Mouse (Mus musculus): ENCODE results near the gene 2210011C24Rik. TPM values are rescaled to one million over a fixed set of nuclear protein-coding genes. Genes with fewer than 3 reads are reported as not detected.
A peak's percentile ranks its signal among the peaks of the same experiment; 100 is the strongest.

Gene 2210011C24Rik
- polyA plus RNA-seq, 1 experiment from 2014 or later: 51.0 TPM

GRCm38 (mm10) chr8:83999057-83999705 is 12.8 kb downstream of the 2210011C24Rik start:
- Histone ChIP-seq H3K9ac (replicated peaks; ENCODE audit: low read depth) (no peak overlapping the region), H3K36me3 (ENCODE audit: insufficient read depth, low read length) (0 out of 2 replicates have a peak, but pooled peaks cover 6% of the 10 kb centered on the region), H3K27ac (ENCODE audit: low read length) (peak overlapping the region; percentile 93; the same call in 1 of the 2 replicates), H3K9me3 (ENCODE audit: low read length) (no peaks in the 10 kb centered on the region), H3K27me3 (replicated peaks; ENCODE audit: insufficient read depth, low read length) (no peaks in the 10 kb centered on the region), H3K4me3 (ENCODE audit: low read depth, low read length) (peak overlapping the region; percentile 59), H3K4me1 (ENCODE audit: insufficient read depth, low read depth, low read length) (peaks cover 11% of the 10 kb centered on the region; the same call in 1 of the 2 replicates), H3K4me2 (replicated peaks; ENCODE audit: low read depth, low read length) (peak overlapping the region; percentile 97)
- TF ChIP-seq CTCF (IDR thresholded peaks at IDR 0.05): no peak
- TF ChIP-seq EP300 (IDR thresholded peaks at IDR 0.05): no peak
- no peak for DNase-seq (ENCODE audit: low spot score)
- 62% methylated on average over 16 of the region's 16 CpGs for WGBS
- ATAC-seq: no peak

- 0 out of 2 replicates have a peak, but pooled peaks cover 6% of the 10 kb centered on the region for H3K36me3 ChIP-seq (ENCODE audit: insufficient read depth, low read length)
- TF ChIP-seq CTCF (IDR thresholded peaks at IDR 0.05): peak; percentile 64
- no peak for TF ChIP-seq EP300 (IDR thresholded peaks at IDR 0.05)
- peak overlapping the region; percentile 48 for H3K9ac ChIP-seq (replicated peaks; ENCODE audit: low read depth)
- peak; percentile 73 for DNase-seq (ENCODE audit: low spot score)
- H3K4me1 ChIP-seq (ENCODE audit: insufficient read depth, low read depth, low read length): peaks cover 9% of the 10 kb centered on the region; the same call in 1 of the 2 replicates
- peak overlapping the region; percentile 59 for H3K4me3 ChIP-seq (ENCODE audit: low read depth, low read length)
- WGBS: 2% methylated on average over 67 of the region's 92 CpGs
- H3K27me3 ChIP-seq (replicated peaks; ENCODE audit: insufficient read depth, low read length): no peaks in the 10 kb centered on the region
- no peaks in the 10 kb centered on the region for H3K9me3 ChIP-seq (ENCODE audit: low read length)
- peak overlapping the region; percentile 93 for H3K27ac ChIP-seq (ENCODE audit: low read length)
- peak; percentile 16 for ATAC-seq
- peak overlapping the region; percentile 97 for H3K4me2 ChIP-seq (replicated peaks; ENCODE audit: low read depth, low read length)
Observed at GRCm38 (mm10) chr8:83998231-83999056, 13.5 kb downstream of the 2210011C24Rik start.

GRCm38 (mm10) chr8:83997511-83998141 is 14.3 kb downstream of the 2210011C24Rik start, which contains the start of gene Samd1:
Samd1 (plus strand) TSS chr8:83997672.
- Histone ChIP-seq H3K9ac (replicated peaks; ENCODE audit: low read depth) (peak within 1 kb of the TSS; percentile 59), H3K36me3 (ENCODE audit: insufficient read depth, low read length) (0 out of 2 replicates have a peak, but pooled peaks cover 6% of the 10 kb centered on the region), H3K27me3 (replicated peaks; ENCODE audit: insufficient read depth, low read length) (no peaks in the 10 kb centered on the region), H3K27ac (ENCODE audit: low read length) (peak within 1 kb of the TSS; percentile 93), H3K4me2 (replicated peaks; ENCODE audit: low read depth, low read length) (peak within 1 kb of the TSS; percentile 97), H3K9me3 (ENCODE audit: low read length) (no peaks in the 10 kb centered on the region), H3K4me3 (ENCODE audit: low read depth, low read length) (peak within 1 kb of the TSS; percentile 75), H3K4me1 (ENCODE audit: insufficient read depth, low read depth, low read length) (peaks cover 9% of the 10 kb centered on the region; the same call in 1 of the 2 replicates)
- TF ChIP-seq CTCF (IDR thresholded peaks at IDR 0.05) (no peak), EP300 (IDR thresholded peaks at IDR 0.05) (no peak)
- ATAC-seq (no peak), DNase-seq (ENCODE audit: low spot score) (peak; percentile 51)
- 0% methylated on average over 29 of the region's 112 CpGs for WGBS

GRCm38 (mm10) chr8:83996567-83997505 is 15.1 kb downstream of the 2210011C24Rik start:
- TF ChIP-seq EP300 (IDR thresholded peaks at IDR 0.05) (no peak), CTCF (IDR thresholded peaks at IDR 0.05) (no peak)
- Histone ChIP-seq H3K4me2 (replicated peaks; ENCODE audit: low read depth, low read length) (peak overlapping the region; percentile 97), H3K36me3 (ENCODE audit: insufficient read depth, low read length) (0 out of 2 replicates have a peak, but pooled peaks cover 11% of the 10 kb centered on the region), H3K27ac (ENCODE audit: low read length) (peak overlapping the region; percentile 93), H3K9me3 (ENCODE audit: low read length) (no peaks in the 10 kb centered on the region), H3K4me3 (ENCODE audit: low read depth, low read length) (peak overlapping the region; percentile 75), H3K27me3 (replicated peaks; ENCODE audit: insufficient read depth, low read length) (no peaks in the 10 kb centered on the region), H3K4me1 (ENCODE audit: insufficient read depth, low read depth, low read length) (peaks cover 9% of the 10 kb centered on the region; the same call in 1 of the 2 replicates), H3K9ac (replicated peaks; ENCODE audit: low read depth) (peak overlapping the region; percentile 59)
- DNase-seq (ENCODE audit: low spot score) (peak; percentile 95), ATAC-seq (peak; percentile 88)
- 1% methylated on average over 25 of the region's 103 CpGs for WGBS

DNA sequence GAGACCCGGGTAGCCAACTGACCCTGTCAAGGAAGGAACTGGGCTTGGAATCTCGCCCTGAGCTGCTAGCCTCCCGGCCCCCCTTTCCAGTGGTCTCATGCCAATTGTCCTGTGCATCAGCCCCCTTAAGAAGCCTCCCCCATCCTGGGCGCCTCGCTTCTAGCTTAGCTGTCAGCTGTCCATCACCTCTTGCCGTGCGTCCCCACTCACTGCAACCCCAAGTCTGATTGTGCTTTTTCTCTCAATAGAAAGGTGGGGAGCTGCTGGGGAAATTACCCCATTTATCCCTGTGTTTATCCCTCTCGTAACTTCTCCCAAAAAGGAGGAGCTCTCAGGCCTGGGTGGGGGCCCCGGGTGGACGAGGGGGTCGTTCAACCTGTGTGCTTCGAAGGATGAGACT is 16.0 kb downstream of the 2210011C24Rik start:
- Histone ChIP-seq H3K4me1 (ENCODE audit: insufficient read depth, low read depth, low read length) (peaks cover 7% of the 10 kb centered on the region; the same call in 1 of the 2 replicates), H3K9ac (replicated peaks; ENCODE audit: low read depth) (no peak overlapping the region), H3K9me3 (ENCODE audit: low read length) (no peaks in the 10 kb centered on the region), H3K36me3 (ENCODE audit: insufficient read depth, low read length) (peaks cover 13% of the 10 kb centered on the region; the same call in 1 of the 2 replicates), H3K27ac (ENCODE audit: low read length) (no peak overlapping the region), H3K4me3 (ENCODE audit: low read depth, low read length) (no peak overlapping the region), H3K4me2 (replicated peaks; ENCODE audit: low read depth, low read length) (peak overlapping the region; percentile 97), H3K27me3 (replicated peaks; ENCODE audit: insufficient read depth, low read length) (no peaks in the 10 kb centered on the region)
- DNase-seq (ENCODE audit: low spot score) (no peak), ATAC-seq (no peak)
- TF ChIP-seq CTCF (IDR thresholded peaks at IDR 0.05): no peak
- no peak for TF ChIP-seq EP300 (IDR thresholded peaks at IDR 0.05)
- 21% methylated on average over 12 of the region's 12 CpGs for WGBS

Measured in lung, postnatal 0 days (tissue).